Mouse (Mus musculus): Measurements from ENCODE around the gene Nrp1.

The Nrp1 gene

DNA sequence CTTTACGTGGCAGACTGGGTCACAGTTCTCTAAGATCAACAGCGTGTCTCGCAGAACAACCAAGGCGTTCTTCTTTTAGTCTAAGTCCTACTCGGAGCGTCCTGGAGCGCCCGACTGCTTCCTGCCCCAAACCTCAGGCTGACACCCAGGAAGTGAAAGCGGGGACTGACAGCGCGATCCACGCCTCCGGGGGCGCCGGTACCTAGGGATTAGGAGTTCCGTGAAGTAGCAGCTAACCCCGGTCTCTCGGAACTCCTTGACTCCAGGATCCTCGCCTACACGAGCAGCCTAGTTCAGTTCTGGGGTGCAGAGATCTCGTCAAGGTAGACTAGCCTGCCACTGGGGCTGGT, at the start of gene Nrp1:
Nrp1 (plus strand) TSS at position 199 of the 350 bp plus-strand sequence.
- no peak for DNase-seq (ENCODE audit: extremely low spot score, low spot score)

DNA sequence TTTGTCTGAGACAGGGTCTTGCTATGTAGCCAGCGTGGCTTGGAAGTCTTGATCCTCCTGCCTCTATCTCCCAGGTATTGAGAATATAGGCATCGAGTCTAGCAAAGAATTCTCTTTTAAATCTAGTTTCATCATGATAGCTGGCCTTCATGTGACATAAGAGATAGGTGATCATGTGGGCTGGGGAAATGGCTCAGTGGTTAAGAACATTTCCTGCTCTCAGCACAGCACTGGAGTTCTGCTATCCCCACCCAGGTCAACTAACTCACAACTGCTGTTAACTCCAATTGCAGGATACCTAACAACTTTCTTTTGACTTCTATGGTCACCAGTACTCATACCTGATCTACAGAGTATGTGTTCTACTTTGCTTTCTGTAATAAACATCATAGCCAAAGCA, 37.6 kb upstream of the Nrp1 start:
- DNase-seq (ENCODE audit: extremely low spot score, low spot score) = no peak

DNA sequence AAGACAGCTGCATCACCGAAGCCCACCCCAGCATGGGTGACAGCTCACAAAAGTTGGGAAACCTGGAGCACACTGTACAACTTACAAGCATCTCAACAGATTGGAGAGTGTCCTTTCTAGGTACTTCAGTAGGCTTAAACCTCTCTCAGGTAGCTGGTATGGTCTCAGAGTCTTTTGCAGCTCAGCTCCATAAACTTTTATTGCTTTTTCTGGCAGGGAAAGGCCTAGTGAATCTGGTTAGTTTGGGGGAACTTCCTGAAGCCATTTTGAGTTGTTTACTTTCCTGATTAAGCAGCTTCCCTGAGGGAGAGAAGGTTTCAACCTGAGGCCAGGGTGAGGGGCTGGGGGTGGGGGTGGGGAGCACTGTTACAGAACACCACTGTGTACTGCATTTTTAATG, 31.1 kb upstream of the Nrp1 start:
- DNase-seq (ENCODE audit: extremely low spot score, low spot score) = no peak

DNA sequence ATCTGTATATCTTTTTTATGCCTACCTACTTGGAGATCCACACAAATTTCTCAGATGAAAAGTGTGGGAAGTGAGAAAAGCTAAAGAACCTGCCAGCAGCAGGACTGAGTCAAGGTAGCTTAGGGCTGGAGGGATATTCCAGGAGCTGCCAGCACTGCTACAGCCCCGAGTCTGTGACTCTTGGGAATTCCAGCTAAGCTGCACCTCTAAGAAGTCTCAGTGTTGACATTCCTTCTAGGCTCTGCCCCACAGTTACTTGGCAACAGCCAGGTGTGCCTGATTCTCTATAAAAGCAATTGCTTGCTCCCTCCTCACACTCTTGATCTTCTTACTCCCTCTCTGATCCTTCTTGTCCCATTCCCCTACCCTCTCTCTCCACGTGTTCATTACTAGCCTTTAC, 30.5 kb upstream of the Nrp1 start:
- DNase-seq (ENCODE audit: extremely low spot score, low spot score) = no peak

DNA sequence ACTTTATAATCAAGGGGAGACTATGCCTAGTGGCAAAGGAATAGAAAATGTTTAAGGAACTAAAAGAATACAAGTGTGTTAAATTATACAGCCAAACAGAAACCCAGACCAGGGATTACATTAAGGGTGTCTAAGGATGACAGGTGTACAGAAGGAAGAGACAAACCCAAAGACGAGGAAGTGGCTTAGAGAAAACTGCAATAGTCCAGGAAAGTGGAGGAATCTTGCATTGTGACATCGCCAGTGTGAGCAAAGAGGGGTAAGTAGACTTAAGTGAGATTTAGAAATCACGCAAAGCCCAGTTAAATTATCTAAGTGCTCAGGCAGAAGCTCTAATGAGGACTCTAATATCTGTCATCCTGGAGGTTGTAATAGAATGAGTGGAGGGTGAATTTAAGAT, 28.9 kb upstream of the Nrp1 start:
- DNase-seq (ENCODE audit: extremely low spot score, low spot score) = no peak

DNA sequence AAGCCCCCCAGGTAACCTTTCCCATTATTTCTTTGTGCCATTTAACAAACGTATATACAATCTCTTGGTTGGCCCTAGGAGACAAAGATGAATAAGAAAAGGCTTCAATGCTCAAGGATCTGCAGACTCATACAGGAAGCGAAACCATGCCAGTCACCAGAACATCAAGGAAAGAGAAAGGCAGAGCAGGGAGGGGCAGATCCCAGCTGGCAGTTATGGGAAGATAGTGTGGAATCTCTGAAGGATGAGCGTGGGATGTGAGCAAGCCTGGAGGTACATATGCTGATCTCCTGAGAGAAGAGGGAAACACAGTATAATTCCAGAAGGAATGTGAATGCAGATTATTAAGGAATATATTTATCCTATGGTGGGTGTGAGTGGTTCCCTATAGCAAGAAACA, 22.4 kb upstream of the Nrp1 start:
- no peak for DNase-seq (ENCODE audit: extremely low spot score, low spot score)

DNA sequence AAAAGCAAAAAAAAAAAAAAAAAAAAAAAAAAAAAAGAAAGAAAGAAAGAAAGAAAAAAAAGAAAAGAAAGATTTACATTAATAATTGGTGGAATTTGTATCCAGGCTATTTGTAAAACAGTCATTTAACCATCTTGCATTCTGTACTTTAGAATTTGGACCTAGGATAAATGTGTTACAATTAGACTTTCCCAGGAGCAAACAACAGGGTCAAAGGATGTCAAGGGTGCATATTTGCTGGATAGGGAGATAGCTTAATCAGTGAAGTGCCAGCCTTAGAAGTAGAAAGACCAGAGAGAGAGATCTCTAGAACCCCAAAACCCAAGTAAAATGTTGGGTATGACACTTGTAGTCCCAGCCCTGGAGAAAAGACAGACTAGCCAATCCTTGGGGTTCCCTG, 19.5 kb upstream of the Nrp1 start:
- DNase-seq (ENCODE audit: extremely low spot score, low spot score) = no peak

DNA sequence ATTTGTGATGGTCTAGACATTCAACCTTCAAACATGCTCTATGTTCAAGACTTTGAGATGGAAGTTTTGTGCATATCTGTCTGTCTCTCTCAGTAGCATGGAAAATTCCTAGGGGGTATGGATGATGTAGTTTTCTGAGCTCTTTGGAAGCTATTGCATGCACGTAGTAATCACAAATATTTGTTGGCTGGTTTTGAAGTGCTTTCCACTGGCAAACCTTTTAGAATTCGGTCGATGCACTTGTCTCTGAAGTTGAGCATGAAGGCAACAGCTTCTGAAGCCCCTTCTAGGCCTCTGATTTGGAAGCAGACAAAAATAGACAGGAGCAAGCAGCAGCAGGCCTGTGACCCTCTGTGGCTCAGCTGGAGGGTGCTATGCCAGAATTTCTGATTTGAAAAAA, 18.9 kb upstream of the Nrp1 start:
- no peak for DNase-seq (ENCODE audit: extremely low spot score, low spot score)

DNA sequence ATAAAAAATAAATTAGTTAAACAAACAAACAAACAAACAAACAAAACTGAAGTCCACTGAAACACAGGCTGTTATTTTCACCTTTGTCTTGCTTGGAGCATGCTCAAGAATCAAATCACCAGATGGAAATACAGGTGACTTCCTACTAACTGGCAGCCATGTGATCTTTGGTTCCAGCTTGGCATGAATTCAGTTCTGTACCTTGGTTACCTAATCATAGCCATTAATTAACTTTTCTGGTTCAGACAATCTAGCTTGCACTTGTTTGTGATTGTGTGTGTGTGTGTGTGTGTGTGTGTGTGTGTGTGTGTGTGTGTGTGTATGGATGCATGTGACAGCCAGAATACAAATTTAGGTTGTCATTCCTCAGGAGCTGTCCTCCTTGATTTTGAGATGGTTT, 8.0 kb upstream of the Nrp1 start:
- no peak for DNase-seq (ENCODE audit: extremely low spot score, low spot score)

DNA sequence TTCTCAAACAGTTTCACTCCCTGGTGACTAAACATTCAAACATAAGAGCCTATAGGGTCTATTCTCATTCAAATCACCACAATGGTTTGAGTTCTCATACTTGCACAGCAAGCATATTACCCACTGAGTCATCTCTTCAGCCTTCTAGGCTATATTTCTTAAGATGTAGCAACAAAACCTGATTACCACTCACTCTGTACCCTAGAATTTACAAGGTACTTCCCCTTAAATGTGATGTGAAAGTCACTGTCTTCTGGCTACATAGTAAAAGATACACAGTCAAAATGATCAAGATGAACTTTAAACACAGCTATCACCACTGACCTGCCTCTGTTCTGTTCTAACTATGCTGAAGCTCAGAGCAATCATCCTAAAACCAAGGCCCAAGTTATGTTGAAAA, 7.2 kb upstream of the Nrp1 start:
- DNase-seq (ENCODE audit: extremely low spot score, low spot score) = no peak

DNA sequence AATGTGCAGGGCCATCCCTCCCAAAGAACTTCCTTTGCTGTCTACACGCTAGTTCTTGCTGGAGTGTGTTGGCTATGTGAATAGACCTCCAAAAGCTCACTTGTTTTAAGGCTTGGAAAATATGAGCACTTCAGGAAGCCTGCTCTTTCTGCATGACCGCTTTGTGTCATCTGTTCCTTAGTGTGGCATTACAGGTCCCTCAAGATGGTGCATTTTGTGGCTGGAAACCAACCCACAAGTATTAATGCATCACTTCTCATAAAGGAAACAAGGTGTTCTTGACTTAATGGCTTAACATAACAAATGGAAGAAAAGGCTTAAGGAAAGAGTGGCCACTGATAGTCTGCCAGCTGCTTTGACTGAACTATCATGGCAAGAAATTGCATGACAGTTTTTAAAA, 5.6 kb upstream of the Nrp1 start:
- DNase-seq (ENCODE audit: extremely low spot score, low spot score) = no peak

DNA sequence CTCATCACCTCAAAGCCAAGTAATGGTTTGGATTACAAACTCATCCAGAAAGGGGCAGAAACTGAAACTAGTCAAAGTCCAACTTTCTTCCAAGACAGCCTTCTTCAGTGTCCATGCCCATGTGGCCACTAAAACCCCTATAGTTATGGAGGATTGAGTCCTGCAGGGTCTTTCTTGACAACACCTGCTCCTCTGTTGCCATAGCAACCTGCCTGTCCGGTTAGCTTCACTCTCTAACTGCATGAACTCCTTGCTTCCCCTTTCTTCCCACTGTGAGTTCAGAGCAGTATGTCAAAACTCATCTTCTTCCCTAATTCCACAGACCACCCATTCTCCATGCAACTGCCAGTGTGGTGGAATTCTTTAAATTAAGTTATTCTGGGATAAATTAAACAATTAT, 4.4 kb upstream of the Nrp1 start:
- DNase-seq (ENCODE audit: extremely low spot score, low spot score) = no peak

DNA sequence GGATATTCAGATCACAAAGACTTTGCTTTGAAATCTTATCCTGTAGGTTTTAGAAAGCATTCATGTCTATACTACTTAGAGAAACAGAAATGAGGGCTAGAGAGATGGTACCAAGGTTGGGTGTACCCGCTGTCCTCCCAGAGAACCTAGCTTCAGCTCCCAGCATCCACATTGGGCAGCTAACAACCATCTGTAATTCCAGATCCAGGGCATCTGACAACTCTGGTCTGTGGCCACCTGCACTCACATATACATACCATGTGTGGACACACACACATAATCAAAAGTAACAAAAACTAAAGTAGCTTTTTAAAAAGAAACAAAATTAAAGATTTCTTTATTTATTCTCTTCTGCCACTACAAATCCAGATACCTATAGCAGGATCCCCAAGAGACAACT, 3.3 kb upstream of the Nrp1 start:
- no peak for DNase-seq (ENCODE audit: extremely low spot score, low spot score)

DNA sequence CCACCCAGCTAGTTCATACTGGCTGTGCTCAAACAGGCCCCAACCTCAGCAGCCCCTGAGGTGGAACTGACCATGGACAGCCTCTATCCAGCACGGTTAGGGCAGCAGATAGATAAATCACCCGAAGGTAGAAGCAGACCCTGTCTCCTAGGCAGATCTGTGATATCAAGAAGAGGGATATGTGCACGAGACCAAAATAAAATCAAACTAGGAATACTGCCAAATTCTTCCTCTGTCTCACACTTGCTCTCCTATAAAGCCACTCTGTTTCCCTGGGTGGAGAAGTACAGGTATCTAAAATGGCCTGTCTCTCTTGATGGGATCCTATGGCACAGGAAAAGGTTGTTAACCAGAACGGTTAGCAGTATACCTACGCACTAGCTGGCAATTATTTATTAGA, 2.2 kb upstream of the Nrp1 start:
- DNase-seq (ENCODE audit: extremely low spot score, low spot score) = no peak

DNA sequence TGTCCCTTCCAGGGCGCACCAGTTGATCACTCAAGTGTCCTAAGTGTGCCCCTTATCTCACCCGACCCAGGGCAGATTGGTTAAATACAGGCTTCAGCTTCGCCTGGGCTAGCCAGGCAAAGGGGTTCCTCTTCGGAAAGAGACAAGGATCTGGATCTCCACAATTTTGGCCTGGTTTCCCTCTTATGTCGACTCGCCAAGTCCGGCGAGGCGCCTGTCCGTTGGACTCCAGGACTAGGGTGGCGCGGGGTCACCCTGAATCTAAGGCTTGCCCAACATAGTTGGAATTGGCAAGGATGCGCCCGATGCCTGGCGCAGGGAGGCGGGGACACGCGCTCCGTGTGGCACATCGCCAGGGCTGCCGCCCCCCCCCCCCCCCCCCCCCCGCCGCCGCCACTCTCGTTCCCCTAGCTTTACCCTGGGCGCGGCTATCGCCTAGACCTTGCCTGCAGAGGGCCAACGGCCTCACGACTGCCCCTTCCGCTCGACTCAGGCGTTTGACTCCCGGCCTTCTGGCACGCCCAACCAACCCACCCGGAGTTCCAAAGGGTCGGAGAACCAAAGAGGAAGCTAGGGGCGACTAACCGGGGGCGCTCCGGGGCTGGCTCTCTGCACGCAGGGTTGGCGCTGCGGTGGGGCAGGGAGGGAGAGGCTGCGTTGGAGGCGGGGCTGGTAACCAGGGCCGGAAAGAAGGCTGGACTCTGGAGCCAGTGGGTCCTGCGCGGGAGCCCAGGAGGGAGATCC, 1.4 kb upstream of the Nrp1 start:
- peak; percentile 84 for DNase-seq (ENCODE audit: extremely low spot score, low spot score)

DNA sequence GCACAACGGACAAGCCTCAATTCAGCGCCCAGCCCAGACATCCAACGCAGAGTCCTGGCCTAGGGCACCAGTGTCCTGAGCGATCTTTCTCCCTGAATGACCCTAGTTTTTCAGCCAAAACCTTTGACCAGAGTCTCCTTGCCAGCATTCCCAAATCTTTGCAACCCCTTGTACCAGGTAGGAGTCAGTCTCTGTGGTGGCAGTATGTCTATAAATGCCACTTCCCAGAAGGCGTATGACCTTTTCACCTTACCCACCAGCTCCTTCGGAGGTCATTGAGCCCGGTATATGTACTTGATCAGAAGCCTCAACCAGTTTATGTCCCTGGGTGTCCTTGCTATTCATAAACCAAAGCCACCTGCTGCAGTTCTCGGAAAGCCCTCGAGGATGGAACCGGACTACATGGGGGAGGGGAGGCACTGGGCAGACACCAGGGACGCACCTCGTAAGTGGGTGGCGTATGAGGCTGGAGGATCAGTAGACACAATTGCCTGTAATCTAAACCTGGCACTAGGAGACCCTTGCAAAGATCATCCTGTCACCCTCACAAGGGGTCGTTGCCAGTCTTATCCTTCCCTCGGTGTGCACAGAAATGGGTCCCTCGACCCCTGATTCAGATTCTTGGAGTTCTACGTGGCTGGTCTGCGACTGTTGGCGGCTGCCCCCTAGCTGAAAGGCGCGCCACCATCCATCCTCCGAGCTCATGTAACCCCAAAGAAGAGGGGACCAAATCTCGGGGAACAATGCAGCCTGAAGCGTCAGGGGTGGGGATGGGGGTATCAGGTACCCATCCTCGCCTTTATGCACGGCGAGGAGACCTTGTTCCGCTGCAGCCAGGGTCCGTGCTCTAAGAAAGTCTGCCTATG, 631 bp upstream of the Nrp1 start:
- peak; percentile 77 for DNase-seq (ENCODE audit: extremely low spot score, low spot score)

DNA sequence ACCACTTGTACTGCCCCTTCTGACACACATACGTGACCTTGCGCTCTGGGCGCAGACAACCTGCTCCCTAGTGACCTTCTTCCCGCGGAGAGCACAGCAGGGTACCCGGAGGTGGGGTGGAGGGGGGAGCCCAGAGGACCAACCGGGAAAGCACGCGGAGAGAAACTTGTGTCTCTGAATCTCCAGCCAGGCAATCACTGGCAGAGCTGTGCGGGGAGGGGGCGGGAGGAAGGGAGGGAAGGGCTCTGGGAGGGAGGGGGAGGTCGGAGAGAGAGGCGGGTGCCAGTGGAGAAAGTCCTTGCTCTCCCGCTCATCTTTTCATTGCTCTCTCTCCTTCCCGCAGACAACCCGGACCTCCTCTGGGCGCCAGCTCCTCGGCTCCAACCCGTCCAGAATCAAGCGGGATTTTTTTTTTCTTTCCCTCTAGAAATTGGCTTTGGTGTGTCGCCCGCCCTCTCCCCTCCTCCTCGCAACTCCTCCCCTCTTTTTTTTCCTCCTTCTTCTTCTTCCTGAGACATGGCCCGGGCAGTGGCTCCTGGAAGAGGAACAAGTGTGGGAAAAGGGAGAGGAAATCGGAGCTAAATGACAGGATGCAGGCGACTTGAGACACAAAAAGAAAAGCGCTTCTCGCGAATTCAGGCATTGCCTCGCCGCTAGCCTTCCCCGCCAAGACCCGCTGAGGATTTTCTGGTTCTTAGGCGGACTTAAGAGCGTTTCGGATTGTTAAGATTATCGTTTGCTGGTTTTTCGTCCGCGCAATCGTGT, 534 bp downstream of the Nrp1 start:
- DNase-seq (ENCODE audit: extremely low spot score, low spot score) = peak; percentile 78

DNA sequence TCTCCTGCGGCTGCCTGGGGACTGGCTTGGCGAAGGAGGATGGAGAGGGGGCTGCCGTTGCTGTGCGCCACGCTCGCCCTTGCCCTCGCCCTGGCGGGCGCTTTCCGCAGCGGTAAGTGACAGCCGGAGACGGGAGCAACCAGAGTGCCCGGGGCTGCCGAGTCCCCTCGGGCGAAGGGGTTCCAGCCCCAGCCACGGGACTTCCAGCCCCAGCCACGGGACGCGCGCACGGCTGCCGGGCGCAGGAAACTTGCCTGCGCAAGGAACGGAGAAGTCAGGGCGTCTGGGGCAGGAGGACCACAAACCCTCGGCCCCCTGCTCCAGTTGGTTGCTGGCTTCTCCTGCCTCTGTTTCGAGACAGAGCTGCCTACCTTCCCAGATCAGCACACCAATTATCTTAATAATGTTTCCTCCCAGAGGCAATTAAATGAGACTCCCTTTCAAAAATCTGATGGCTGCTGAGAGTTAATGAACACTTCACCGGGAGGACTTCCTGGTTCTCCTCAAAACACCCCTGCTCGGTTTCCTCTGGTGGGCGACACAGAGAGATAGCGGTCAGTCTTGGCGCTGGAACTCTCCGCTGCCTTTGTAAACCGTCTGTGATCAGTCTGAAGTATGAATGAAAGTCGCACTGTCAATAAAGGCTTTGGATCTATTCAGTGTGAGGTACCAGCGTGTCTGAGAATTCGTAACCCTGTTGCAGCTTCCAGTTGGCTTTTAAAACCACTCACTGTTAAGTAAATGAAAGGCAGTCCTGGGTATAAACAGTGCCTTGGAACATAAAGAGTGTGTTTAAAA, 1.3 kb downstream of the Nrp1 start:
- DNase-seq (ENCODE audit: extremely low spot score, low spot score) = no peak

DNA sequence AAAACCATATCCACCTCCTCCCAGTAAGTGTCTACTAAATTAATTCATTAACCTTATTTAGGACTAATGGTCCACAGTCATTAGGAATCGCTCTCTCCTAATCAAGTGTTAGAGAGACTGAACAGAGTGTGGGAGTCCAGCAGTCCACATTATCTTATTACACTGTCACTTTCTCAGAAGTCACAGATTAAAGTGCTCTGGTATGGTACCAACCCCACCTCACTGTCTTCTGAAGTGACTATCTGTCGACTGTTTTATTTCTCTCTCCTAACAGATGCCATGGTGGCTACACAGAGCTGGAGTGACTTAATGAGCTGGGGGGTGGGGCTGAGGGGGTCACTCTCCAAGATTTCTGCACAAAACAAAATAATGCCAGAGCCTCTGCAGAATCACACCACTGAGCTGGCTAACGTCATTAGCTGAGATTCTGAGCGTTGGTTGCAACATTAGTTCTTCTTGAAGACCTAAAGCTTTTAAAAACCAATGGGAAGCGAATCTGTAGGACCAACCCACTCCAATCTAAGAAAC, 3.0 kb downstream of the Nrp1 start:
- no peak for DNase-seq (ENCODE audit: extremely low spot score, low spot score)

DNA sequence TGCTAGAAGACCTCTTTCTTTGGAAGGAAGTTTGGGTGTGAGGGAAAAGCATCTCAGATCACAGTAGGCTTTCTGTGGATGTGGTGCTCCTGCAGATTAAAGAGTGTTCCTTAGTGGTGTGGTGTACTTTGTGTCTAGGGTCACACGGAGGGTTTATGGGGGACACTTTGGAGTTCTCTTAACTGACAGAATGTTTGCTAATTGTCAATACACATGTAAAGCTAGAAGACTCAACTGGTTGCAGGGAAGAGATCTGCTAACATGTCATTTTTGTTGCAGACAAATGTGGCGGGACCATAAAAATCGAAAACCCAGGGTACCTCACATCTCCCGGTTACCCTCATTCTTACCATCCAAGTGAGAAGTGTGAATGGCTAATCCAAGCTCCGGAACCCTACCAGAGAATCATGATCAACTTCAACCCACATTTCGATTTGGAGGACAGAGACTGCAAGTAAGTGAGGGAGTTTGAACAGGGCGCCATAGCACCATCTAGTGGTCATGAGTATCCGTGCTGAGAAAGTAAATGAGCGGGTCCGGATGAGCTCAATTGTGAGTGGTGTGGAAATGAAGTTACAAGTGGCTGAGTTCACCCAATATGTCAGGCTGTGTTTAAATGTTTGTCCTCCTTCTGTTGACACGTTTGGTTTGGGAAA, 4.7 kb downstream of the Nrp1 start:
- DNase-seq (ENCODE audit: extremely low spot score, low spot score) = peak; percentile 83

DNA sequence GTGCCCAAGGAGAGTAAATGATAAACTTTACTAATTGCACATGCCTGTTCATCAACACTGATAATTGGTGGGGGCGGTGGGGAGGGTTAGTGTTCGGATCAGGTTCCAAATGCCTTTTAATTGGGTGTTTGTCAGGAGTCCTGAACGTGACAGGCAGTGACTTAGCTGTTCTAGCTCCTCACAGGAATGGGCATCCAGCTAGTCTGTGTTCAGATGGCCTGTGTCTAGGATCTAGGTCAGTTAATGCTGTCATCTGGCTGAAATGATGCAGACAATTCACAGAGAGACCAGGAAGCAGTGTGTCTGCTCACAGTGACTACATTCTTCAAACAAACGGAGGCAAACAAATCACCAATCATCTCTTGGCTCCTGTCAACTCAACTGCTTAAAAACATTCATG, 12.1 kb downstream of the Nrp1 start:
- DNase-seq (ENCODE audit: extremely low spot score, low spot score) = no peak

Data from neural tube, embryonic 10.5 days (tissue).